Mouse (Mus musculus) embryonic facial prominence, embryonic 12.5 days (tissue): ENCODE results near the gene 6430550D23Rik. TPM values are rescaled to one million over a fixed set of nuclear protein-coding genes. Genes with fewer than 3 reads are reported as not detected.
A peak's percentile ranks its signal among the peaks of the same experiment; 100 is the strongest.

Experiments
- ATAC-seq: fragments of 200-750 bp; cut with Nextera tagmentation; 2 replicates; pipeline ENCODE4 v1.8.0; 2017; ENCODE audit not compliant: insufficient number of reproducible peaks, insufficient read depth, low FRiP score, low TSS enrichment
- H3K27ac ChIP-seq: fragments of 300-500 bp; sonication (generic); 2 replicates; pipeline ENCODE4 v1.5.1; 2016; ENCODE audit warnings: mild to moderate bottlenecking
- H3K27me3 ChIP-seq: fragments of 300-500 bp; sonication (generic); 2 replicates; pipeline ENCODE4 v1.6.1; 2016; ENCODE audit warnings: mild to moderate bottlenecking, moderate library complexity
- H3K36me3 ChIP-seq: fragments of 300-500 bp; sonication (generic); 2 replicates; pipeline ENCODE4 v1.6.1; 2016; ENCODE audit warnings: mild to moderate bottlenecking
- H3K4me1 ChIP-seq: fragments of 300-500 bp; sonication (generic); 2 replicates; pipeline ENCODE4 v1.6.1; 2016
- H3K4me2 ChIP-seq: fragments of 300-500 bp; sonication (generic); replicated peaks from 2 replicates; pipeline ENCODE4 v1.6.1; 2016; ENCODE audit warnings: mild to moderate bottlenecking, moderate library complexity
- H3K4me3 ChIP-seq: fragments of 300-500 bp; sonication (generic); 2 replicates; pipeline ENCODE4 v1.5.1; 2016; ENCODE audit warnings: mild to moderate bottlenecking
- H3K9ac ChIP-seq: fragments of 300-500 bp; sonication (generic); 2 replicates; pipeline ENCODE4 v1.6.1; 2016; ENCODE audit warnings: mild to moderate bottlenecking, moderate library complexity
- H3K9me3 ChIP-seq: fragments of 300-500 bp; sonication (generic); 2 replicates; pipeline ENCODE4 v1.6.1; 2016; ENCODE audit warnings: mild to moderate bottlenecking, moderate library complexity
- WGBS: fragments of 180-500 bp; shearing (Covaris S2); methylation state at CpG from one replicate; pipeline ENCODE4 v1.1.7; 2016; 5-methylcytosine and 5-hydroxymethylcytosine counted together
- polyA plus RNA-seq: library from polyadenylated mRNA; unstranded; fragments of >200 nt; fragmentation: Nextera tagmentation; extraction: Ambion mirVana; gene quantifications from 2 replicates; pipeline ENCODE4 v1.2.1, GENCODE M21; 2016

The 6430550D23Rik gene
- polyA plus RNA-seq, 1 experiment from 2014 or later, result 2.3 TPM

GRCm38 (mm10) chr2:155989085-155989484, 18.7 kb downstream of the 6430550D23Rik start:
- Histone ChIP-seq H3K27me3 (no peaks in the 10 kb centered on the region), H3K36me3 (peaks cover 100% of the 10 kb centered on the region), H3K9ac (no peak overlapping the region), H3K4me2 (no peak overlapping the region), H3K27ac (no peak overlapping the region), H3K9me3 (no peaks in the 10 kb centered on the region), H3K4me3 (no peak overlapping the region), H3K4me1 (no peaks in the 10 kb centered on the region)
- 74% methylated on average over 4 of the region's 4 CpGs for WGBS
- no peak for ATAC-seq

DNA sequence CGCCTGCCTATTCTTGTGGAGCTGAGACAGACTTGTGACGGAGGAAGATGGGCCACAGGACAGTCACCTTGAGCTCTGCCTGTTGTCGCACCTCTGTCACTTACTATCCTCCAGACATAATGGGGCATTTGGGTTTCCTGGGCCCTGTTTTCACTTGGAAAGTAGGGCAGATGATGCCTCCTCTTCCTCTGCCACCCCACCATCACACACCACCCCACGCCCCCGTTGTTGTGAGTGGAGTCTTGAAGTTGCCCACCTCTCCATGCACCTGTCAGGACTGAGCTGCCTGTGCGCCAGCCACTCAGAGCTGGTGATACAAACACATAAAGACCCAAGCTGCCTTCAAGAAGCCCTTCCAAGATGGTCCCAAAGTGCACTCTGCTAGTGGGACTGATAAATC, 20.6 kb downstream of the 6430550D23Rik start:
- no peaks in the 10 kb centered on the region for H3K4me1 ChIP-seq
- peaks cover 98% of the 10 kb centered on the region for H3K36me3 ChIP-seq
- no peaks in the 10 kb centered on the region for H3K9me3 ChIP-seq
- no peak overlapping the region for H3K4me2 ChIP-seq
- H3K27ac ChIP-seq, result no peak overlapping the region
- H3K27me3 ChIP-seq, result no peaks in the 10 kb centered on the region
- H3K9ac ChIP-seq, result no peak overlapping the region
- no peak overlapping the region for H3K4me3 ChIP-seq
- 97% methylated on average over 6 of the region's 6 CpGs for WGBS
- no peak for ATAC-seq

- H3K27ac ChIP-seq, result no peak overlapping the region
- 90% methylated on average over 7 of the region's 7 CpGs for WGBS
- no peak for ATAC-seq
- no peak overlapping the region for H3K9ac ChIP-seq
- peaks cover 97% of the 10 kb centered on the region for H3K36me3 ChIP-seq
- no peaks in the 10 kb centered on the region for H3K27me3 ChIP-seq
- H3K4me2 ChIP-seq, result no peak overlapping the region
- no peak overlapping the region for H3K4me3 ChIP-seq
- no peaks in the 10 kb centered on the region for H3K9me3 ChIP-seq
- no peaks in the 10 kb centered on the region for H3K4me1 ChIP-seq
Measured at GRCm38 (mm10) chr2:155985776-155986175, 22.0 kb downstream of the 6430550D23Rik start.

- Histone ChIP-seq H3K4me1 (no peaks in the 10 kb centered on the region), H3K9me3 (no peaks in the 10 kb centered on the region), H3K4me2 (no peak overlapping the region), H3K9ac (no peak overlapping the region), H3K27ac (no peak overlapping the region), H3K27me3 (no peaks in the 10 kb centered on the region), H3K4me3 (no peak overlapping the region), H3K36me3 (peaks cover 87% of the 10 kb centered on the region)
- 86% methylated on average over 5 of the region's 5 CpGs for WGBS
- ATAC-seq, result no peak
Measured at GRCm38 (mm10) chr2:155979328-155979991, 28.3 kb downstream of the 6430550D23Rik start.

GRCm38 (mm10) chr2:155974087-155974731, 33.6 kb downstream of the 6430550D23Rik start:
- WGBS, result 81% methylated on average over 14 of the region's 14 CpGs
- Histone ChIP-seq H3K9ac (no peak overlapping the region; the same call in 1 of the 2 replicates), H3K4me1 (no peaks in the 10 kb centered on the region), H3K27me3 (no peaks in the 10 kb centered on the region), H3K4me3 (no peak overlapping the region), H3K9me3 (no peaks in the 10 kb centered on the region), H3K27ac (no peak overlapping the region), H3K36me3 (peaks cover 87% of the 10 kb centered on the region), H3K4me2 (no peak overlapping the region)
- ATAC-seq, result no peak

DNA sequence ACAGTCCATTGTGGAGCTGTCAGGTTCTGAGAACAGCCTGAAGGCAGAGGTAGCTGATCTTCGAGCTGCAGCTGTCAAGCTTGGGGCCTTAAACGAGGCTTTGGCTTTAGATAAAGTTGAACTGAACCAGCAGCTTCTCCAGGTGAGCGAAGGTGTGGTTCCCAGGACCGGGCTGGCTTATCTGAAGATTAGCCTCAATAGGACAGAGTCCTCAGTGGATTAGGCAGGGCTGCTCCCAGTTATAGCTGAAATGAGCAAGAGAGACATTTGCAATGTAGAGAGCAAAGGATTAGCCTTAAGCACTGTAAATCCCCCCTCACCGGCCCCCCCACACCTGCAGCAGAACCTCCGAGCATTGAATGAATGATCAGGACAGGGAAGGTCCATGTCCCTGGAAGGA, 34.4 kb downstream of the 6430550D23Rik start:
- no peak overlapping the region for H3K4me3 ChIP-seq
- H3K27ac ChIP-seq, result no peak overlapping the region
- no peak for ATAC-seq
- peaks cover 91% of the 10 kb centered on the region for H3K36me3 ChIP-seq
- H3K9ac ChIP-seq, result no peak overlapping the region
- H3K9me3 ChIP-seq, result no peaks in the 10 kb centered on the region
- H3K4me2 ChIP-seq, result no peak overlapping the region
- no peaks in the 10 kb centered on the region for H3K27me3 ChIP-seq
- H3K4me1 ChIP-seq, result no peaks in the 10 kb centered on the region
- 85% methylated on average over 6 of the region's 6 CpGs for WGBS

DNA sequence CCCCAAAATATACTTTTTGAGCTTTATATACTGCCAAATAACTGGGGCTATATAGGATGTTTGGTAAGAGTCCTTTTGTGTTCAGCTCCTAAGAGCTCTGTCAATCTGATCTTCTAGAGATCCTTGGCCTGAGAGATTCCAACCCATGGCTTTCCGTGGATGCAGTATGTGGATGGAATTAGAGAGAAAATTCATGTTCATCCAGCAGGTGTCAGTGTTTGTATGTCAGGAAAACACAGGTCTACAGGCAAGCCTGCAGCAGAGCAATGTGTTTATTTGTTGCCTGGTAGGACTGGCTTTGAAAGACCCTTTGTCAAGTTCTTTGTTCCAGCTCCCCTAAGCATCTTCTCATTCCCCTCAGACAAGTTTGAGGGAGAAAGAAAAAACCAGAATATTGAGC, 44.8 kb downstream of the 6430550D23Rik start:
- Histone ChIP-seq H3K9ac (no peak overlapping the region), H3K4me2 (no peak overlapping the region), H3K4me1 (no peaks in the 10 kb centered on the region), H3K36me3 (peaks cover 58% of the 10 kb centered on the region), H3K9me3 (no peaks in the 10 kb centered on the region), H3K27me3 (no peaks in the 10 kb centered on the region), H3K27ac (no peak overlapping the region), H3K4me3 (no peak overlapping the region)
- 43% methylated on average over 1 of the region's 1 CpGs for WGBS
- no peak for ATAC-seq

DNA sequence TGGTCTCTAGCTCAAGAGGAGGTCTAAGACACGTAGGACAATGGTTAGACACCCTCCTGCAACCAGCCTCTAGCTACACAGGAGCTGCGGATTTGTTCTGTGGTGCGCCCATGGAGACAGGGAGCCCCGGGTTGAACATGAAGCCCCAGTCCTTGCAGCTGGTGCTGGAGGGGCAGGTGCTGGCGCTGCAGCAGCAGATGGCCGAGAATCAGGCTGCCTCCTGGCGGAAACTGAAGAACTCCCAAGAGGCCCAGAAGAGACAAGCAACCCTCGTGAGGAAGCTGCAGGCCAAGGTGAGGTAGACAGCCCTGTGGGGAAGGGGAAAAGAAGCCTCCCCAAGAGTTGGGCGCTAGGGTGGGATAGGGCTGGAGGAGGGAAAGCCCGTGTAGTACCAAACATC, 45.9 kb downstream of the 6430550D23Rik start:
- Histone ChIP-seq H3K36me3 (peaks cover 48% of the 10 kb centered on the region), H3K9me3 (no peaks in the 10 kb centered on the region), H3K9ac (no peak overlapping the region), H3K4me2 (no peak overlapping the region), H3K4me3 (no peak overlapping the region), H3K27me3 (no peaks in the 10 kb centered on the region), H3K4me1 (peaks cover 4% of the 10 kb centered on the region; the same call in 1 of the 2 replicates), H3K27ac (no peak overlapping the region)
- no peak for ATAC-seq
- WGBS, result 78% methylated on average over 10 of the region's 10 CpGs

DNA sequence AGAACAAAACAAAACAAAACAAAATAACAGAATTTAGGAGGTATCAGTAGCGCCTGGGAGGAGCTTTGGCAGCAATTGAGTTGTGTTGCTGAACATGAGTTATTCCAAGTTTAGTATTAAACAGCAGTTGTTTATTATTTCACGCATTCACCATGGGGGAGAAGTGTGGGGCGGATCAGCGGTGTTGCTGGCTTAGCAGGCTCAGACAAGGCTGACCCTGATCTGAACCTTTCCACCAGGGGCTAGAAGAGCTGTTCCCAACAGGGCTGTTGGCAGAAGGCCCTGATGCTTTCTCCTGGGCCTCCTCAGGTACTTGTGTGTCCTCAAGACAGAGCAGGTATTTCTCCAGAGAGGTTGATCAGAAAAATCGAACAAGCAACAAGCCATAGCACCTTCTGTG, 47.8 kb downstream of the 6430550D23Rik start:
- H3K4me2 ChIP-seq, result no peak overlapping the region
- no peak for ATAC-seq
- H3K4me3 ChIP-seq, result no peak overlapping the region
- H3K27me3 ChIP-seq, result 0 out of 2 replicates have a peak, but pooled peaks cover 2% of the 10 kb centered on the region
- H3K36me3 ChIP-seq, result peaks cover 31% of the 10 kb centered on the region
- H3K27ac ChIP-seq, result no peak overlapping the region
- H3K4me1 ChIP-seq, result peaks cover 4% of the 10 kb centered on the region; the same call in 1 of the 2 replicates
- 88% methylated on average over 5 of the region's 5 CpGs for WGBS
- H3K9me3 ChIP-seq, result no peaks in the 10 kb centered on the region
- no peak overlapping the region for H3K9ac ChIP-seq

DNA sequence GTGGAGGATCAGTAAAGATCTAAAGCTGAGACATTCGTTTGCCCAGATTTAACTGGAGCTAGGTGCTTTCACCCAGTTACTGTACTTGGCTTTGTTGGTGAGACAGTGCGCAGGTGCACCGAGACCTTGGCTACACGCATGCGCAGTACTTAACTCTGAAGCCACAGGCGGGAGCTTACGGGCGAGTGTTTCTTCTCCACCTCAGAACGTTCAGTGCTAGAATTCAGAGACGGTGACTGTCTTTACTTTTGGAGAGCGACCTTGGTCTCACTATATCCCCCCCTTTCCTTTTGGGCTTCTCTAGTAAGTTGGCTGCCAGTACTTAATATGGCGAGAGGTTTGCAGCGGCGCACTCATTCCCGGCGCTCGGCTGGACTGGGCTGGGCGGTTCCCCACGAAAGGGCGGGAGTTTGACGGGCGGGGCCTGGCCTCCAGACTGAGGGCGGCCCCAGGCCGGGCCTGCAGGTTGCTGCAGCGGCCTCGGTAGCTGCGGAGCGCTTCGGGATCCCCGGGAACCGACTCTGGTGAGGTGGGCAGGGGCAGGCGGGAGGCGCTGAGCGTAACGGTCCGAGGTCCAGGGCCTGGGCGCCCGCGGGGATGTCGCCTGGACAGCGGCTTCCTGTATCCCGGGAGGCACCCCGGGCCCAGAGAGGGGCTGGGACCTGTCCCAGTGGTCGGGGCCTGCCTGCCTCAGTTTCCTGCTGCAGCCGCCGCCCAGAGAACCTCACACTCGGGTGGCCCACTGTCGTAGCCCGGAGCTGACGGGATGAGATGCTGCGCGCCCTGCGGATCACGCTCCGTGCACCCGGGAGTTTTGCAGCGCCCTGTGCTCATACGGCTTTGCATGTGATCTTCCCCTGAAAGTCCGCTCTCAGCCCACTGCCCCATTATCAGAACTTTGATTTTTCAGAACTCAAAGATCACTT, 51.4 kb downstream of the 6430550D23Rik start, which contains the start of gene Cep250:
TSS of gene Cep250 (plus strand) at position 325 of the 926 bp plus-strand sequence.
- Histone ChIP-seq H3K4me3 (peak within 1 kb of the TSS; percentile 93), H3K36me3 (no peaks in the 10 kb centered on the region), H3K27ac (peak within 1 kb of the TSS; percentile 85), H3K27me3 (0 out of 2 replicates have a peak, but pooled peaks cover 2% of the 10 kb centered on the region), H3K4me1 (peaks cover 4% of the 10 kb centered on the region; the same call in 1 of the 2 replicates), H3K9me3 (no peaks in the 10 kb centered on the region), H3K4me2 (peak within 1 kb of the TSS; percentile 53), H3K9ac (peak within 1 kb of the TSS; percentile 96)
- WGBS, result under 1% methylated on average over 58 of the region's 59 CpGs
- peak; percentile 96 for ATAC-seq

GRCm38 (mm10) chr2:155952006-155952405, 55.8 kb downstream of the 6430550D23Rik start:
- Histone ChIP-seq H3K4me1 (peaks cover 16% of the 10 kb centered on the region), H3K27ac (no peak overlapping the region), H3K9me3 (no peaks in the 10 kb centered on the region), H3K27me3 (0 out of 2 replicates have a peak, but pooled peaks cover 2% of the 10 kb centered on the region), H3K36me3 (no peaks in the 10 kb centered on the region), H3K9ac (no peak overlapping the region), H3K4me2 (no peak overlapping the region), H3K4me3 (no peak overlapping the region)
- ATAC-seq, result no peak
